Mouse (Mus musculus) retina, embryonic 14.5 days (tissue): ENCODE results near the gene Scfd2.

ENCODE experiments used
- DNase-seq: peaks from one replicate; pipeline ENCODE4 v3.0.0-alpha.2; 2015; ENCODE audit warnings: low spot score

The Scfd2 gene

DNA sequence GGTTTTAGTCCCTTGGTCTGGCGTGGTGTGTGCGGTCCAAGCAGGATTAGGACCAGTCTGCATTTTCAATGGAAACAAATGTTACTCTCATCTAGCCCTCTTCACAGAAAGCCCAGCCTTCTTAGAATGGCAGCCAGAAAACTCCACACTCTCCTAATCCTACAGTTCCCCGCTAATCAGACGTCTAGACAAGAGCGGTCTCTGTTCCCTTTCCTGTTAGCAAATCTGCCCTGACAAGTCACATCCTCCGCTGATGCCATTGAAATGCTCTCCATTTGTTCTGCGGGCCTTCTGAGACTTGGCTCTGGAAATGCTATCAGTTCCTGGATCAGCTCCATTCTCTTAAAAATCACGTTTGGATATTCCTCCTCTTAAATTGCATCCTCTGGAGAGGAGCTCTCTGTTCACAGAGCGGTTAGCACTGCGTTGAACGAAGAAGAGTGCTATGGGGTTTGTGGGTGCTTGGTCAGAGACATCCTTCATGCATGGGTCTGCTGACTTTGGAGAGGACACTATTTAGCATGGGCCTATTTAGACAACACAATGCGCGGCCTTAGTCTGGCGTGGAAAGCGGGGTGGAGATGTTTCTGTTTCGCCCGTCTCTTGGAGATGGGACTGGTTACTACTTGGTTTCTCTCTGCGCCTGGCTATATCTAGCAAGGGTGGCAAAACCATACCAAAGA, 358.3 kb downstream of the Scfd2 start:
- no peak for DNase-seq

DNA sequence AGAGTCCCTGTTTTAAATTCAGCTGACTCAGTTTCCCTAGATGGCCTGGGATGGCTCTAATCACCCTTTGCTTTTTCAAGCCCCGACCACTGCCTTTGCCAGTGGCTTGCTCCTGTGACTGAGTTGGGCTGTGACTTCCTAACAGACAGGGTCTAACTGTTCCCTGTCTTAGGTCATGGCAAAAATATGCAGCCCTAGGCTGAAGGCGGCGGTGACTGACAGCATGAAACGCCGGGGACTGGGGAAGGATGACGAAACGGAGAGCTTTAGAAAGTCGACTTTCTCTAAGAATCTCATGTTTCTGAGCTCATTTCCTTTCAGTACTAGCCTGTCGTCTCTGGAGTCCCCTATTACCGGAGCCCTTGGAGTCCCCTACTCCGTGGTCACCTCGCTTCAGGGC, 359.4 kb downstream of the Scfd2 start:
- DNase-seq = no peak

DNA sequence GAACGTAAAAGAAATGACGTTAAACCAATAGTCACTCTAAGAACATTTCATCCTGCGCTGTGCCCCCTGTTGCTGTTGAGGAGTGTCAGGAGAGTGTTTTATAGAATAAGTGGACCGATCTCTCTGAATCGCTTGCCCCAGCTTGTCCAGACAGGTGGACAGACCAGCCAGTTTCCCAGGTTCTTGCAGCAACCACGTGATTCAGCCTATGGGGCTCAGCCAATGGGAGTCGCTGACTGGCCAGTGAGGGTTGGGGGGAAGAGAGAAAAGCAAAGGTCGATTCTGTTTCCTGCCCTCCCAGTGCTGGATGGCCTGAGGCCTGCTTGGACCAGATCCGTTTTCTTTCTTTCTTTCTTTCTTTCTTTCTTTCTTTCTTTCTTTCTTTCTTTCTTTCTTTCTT, 359.8 kb downstream of the Scfd2 start:
- no peak for DNase-seq

DNA sequence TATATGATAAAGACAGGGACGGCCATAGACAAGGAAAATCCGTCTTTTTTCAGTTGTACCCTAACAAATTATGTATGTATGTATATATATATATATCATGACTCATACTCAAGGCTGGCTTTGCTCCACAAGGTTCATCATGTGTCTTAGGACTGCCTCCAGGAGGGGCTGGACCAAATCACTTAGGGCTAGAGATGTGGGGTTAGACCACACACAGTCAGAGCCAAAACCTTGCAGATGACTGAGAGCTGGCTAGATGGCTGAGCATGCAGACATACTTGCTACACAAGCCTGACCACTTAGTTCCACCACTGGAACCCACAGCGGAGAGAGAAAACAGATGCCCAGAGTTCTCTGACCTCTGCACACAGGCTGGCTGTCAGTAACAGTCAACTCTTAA, 363.5 kb downstream of the Scfd2 start:
- DNase-seq = no peak

DNA sequence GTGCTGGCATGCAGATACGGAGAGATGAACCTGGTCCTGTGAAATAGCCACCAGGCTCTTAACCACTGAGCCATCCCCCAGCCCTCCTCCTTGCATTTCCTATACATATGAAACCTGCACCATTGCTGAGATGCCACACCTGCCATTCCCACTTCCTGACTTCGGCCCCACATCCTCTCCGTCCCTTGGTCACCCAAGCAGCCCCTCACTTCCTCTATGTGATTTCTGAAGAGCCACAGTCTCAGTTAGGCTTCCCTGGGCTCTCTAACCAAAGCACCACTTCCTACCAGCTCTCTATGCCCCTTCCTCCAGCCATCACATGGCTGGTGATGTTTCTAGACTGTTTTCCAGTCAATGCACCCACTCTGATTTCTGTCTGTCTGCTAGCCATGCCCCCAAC, 364.9 kb downstream of the Scfd2 start:
- DNase-seq = no peak

DNA sequence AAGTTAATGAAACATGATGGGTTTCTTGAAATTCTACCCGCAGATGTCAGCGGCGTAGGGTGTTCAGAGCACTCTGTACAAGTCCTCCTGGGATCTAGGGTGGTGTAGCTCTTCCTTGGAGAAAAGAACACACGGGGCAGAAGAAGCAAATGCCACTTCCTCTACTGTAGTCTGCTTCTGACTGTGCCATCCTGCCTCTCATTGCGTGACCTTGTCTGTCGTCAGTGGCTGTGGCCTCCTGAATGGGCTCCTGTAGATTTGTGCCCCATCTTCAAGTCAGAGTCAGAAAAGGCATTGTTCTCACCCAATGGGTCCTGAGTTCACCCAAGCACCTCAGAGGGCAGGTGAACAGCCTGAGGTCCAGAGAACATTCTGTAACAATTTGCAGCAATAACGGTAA, 367.0 kb downstream of the Scfd2 start:
- DNase-seq = no peak

DNA sequence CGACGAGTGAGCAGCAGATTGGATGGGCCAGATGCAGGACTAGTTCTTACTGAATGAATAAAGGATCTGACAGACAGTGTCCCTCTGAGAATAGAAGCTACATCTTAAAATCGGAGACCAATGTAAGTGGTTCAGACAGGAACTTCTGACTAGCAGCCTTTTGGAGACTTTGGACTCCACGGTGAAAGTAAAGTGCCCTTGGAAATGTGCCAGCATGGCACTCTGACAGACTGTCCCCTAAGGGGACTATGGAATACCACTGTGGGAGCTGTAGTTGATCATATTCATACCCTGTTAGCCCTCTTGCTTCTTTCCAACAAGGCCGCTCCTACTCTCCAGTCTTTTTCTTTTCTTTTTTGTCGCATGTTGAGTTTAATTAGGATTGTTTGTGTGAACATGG, 368.4 kb downstream of the Scfd2 start:
- DNase-seq = no peak

DNA sequence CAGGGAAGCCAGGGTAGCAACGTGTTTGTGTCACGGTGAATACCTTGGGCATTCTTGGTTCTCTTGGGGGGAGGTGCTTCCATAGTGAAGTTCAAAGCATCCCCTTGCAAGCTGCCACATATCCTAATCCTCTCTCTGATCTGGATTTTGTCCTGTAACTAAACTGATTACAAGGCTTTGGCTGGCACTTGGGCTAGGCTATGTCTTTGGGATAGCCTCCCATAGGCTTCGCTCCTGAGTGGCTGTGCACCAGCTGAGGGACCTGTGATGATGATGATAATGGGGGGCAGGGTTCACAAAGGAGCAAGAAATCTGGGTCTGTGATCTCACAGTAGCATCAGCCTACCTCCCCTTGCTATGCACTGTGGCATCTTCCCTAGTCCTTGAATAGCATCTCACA, 369.5 kb downstream of the Scfd2 start:
- DNase-seq = peak; percentile 24

DNA sequence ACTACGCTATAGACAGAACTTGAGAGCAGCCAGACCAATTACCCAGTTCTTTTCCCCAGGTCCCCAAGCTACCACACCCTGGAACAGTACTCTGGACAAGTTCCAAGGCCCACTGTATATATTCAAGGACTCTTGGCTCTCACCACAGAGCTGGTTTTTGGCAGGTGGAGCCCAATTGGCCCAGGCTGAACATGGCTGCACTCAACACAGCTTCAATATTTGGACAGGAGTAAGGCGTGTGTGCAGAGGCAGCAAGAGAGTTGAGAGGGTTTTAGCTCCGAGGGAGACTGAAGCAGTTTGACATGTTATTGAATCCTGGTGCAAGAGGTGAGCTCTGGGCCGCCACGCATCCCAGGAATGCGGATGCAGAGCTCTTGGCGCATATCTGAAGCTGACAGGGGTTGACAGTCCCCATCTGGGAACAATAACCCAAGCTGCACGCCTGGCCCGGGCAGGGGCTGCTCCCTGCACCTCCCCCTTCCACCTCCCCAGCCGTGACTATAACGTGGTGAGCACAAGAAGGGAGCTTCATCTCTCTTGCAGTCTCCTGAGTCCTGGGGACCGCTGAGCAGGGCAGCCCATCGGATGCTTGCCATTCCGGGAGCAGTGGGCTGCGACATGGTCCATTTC, 370.1 kb downstream of the Scfd2 start:
- DNase-seq = peak; percentile 76

DNA sequence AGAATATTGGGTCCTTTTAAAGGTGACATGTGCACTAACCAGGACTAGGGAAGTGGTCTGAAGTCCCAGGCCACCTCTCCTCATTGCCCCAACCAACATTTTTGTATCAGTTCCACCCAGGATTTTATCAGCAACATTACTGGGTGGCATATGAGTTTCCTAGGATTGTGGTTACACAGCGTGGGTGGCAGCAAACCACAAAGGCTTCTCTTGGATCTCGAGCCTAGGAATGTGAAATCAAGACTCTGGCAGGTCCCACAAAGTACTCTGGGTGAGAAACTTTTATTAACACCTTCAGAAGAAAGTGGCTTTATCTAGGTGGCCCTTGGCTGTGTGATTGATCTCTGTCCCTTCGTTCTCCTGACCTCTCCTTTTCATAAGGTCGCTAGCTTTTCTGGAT, 371.2 kb downstream of the Scfd2 start:
- DNase-seq = no peak

DNA sequence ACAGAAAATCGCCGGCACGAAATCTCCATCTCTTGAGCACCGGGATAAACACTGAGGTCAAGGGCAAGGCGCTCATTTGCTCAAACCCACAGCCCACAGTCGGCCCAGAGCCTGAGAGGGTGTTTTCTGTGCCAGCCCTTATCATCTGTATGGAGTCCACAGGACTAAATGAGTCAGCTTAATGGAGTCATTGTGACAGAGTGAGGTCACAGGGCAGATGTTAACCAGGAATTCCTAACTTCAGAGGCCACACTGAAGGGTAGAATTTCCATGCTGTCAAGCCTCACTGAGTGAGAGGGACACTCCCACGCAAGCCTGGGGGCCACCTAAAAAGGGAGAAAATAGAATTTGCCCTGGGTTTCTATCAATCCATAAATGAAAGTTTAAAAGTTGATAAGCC, 371.7 kb downstream of the Scfd2 start:
- no peak for DNase-seq

DNA sequence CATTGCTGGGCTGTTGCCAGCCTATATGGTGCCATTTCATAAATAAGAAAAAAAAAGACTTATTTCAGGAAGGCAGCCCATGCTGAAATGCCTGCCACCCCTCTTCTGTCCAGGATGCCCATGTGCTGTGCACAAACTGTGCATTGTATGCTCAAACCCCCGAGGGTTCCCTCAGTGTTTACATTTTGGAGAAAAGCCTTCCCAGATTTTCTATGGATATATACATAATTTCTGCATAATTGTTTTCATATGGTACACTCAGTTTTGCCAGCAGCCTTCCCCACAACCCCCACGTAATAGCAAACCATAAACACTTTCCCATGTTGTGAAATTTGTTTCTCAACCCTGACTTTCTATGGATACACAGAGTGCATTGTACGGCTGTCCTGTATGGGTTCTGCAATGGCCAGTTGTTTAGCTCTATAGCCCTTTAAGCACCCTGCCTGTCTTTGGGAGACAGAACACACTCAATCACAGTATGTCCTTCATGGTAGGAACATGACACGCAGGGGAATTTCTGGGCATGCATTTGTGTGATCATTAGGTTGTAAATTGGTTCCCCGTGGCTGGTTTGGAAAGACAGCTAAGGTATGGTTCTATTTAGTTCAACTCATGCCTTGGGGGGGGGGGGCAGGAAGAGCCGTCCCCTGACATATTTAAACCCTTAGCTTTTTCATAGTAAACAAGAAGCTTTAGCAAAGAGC, 372.5 kb downstream of the Scfd2 start:
- no peak for DNase-seq

DNA sequence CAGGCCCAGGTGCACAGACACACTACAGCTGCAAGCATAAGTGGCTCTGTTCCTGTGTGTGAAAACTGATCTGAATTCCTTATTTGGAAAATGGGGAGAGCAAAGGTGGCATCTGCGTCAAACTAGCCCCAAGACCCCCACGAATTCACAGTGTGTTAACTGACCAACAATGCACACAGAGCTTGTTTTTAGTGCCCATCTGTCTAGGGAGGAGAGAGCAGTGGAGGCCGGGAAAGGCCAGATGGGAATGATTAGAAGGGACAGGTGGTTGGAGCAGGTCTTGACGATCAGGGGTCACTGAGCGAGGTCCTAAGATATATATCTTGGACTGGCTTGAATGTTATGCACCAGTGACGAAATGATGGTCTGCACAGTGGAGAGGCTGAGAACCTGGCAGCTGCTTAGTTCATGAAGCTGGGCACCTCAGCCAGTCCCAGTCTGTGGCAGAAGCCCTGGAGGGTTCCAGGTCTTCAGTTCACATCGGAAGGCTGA, 375.7 kb downstream of the Scfd2 start:
- DNase-seq = peak; percentile 46
